Mouse (Mus musculus) adrenal gland, adult (tissue): ENCODE measurements at regions not wholly inside any gene's neighbourhood (a gene's known extent, or its start where the extent isn't known, plus 50 kb on each side); places are given as distances from the start of the nearest gene placed in this dataset.
A peak's percentile ranks its signal among the peaks of the same experiment; 100 is the strongest.

ENCODE experiments used
- DNase-seq, 2 experiments: peaks; one replicate each; pipeline ENCODE4 v3.0.0; 2022 to 2023; ENCODE audit warnings: low spot score in 1 of 2; ENCODE audit not compliant: inconsistent age in 2 of 2

GRCm38 (mm10) chr13:79057424-79057823 is 857.9 kb upstream of the Nr2f1 start:
- DNase-seq = no peak

- DNase-seq = no peak
Observed at GRCm38 (mm10) chr13:79054481-79054880, 854.9 kb upstream of the Nr2f1 start.

GRCm38 (mm10) chr13:79053428-79053827 is 853.9 kb upstream of the Nr2f1 start:
- DNase-seq = no peak

GRCm38 (mm10) chr13:79047240-79047639 is 847.7 kb upstream of the Nr2f1 start:
- DNase-seq = no peak

GRCm38 (mm10) chr13:79044657-79045056 is 845.1 kb upstream of the Nr2f1 start:
- DNase-seq = no peak

- no peak for DNase-seq
Observed at GRCm38 (mm10) chr13:79037883-79038282, 838.3 kb upstream of the Nr2f1 start.

- DNase-seq = no peak
Observed at GRCm38 (mm10) chr13:79035276-79035675, 835.7 kb upstream of the Nr2f1 start.

- DNase-seq = peak in 1 of 2 experiments; percentile 37
Observed at GRCm38 (mm10) chr13:79029974-79030373, 830.4 kb upstream of the Nr2f1 start.

- peak; percentile 32 to 81 for DNase-seq
Observed at GRCm38 (mm10) chr13:79027877-79028760, 828.6 kb upstream of the Nr2f1 start.

GRCm38 (mm10) chr13:79025645-79026044 is 826.1 kb upstream of the Nr2f1 start:
- DNase-seq = no peak

GRCm38 (mm10) chr13:79018051-79018450 is 818.5 kb upstream of the Nr2f1 start:
- no peak for DNase-seq

GRCm38 (mm10) chr13:79003313-79003712 is 803.8 kb upstream of the Nr2f1 start:
- no peak for DNase-seq

- no peak for DNase-seq
Observed at GRCm38 (mm10) chr13:78998855-78999254, 799.3 kb upstream of the Nr2f1 start.

- DNase-seq = no peak
Observed at GRCm38 (mm10) chr13:78992326-78992725, 792.8 kb upstream of the Nr2f1 start.

- no peak for DNase-seq
Observed at GRCm38 (mm10) chr13:78985921-78986320, 786.4 kb upstream of the Nr2f1 start.

- no peak for DNase-seq
Observed at GRCm38 (mm10) chr13:78977224-78977780, 777.7 kb upstream of the Nr2f1 start.

- DNase-seq = no peak
Observed at GRCm38 (mm10) chr13:78938351-78938741, 738.8 kb upstream of the Nr2f1 start.

GRCm38 (mm10) chr13:78937389-78938350 is 738.1 kb upstream of the Nr2f1 start:
- no peak for DNase-seq

GRCm38 (mm10) chr13:78935990-78936650 is 736.6 kb upstream of the Nr2f1 start:
- DNase-seq = no peak

GRCm38 (mm10) chr13:78928347-78928746 is 728.8 kb upstream of the Nr2f1 start:
- no peak for DNase-seq

GRCm38 (mm10) chr13:78920802-78921201 is 721.2 kb upstream of the Nr2f1 start:
- no peak for DNase-seq
